Mouse (Mus musculus): Measurements from ENCODE around the gene Grip1.

DNA sequence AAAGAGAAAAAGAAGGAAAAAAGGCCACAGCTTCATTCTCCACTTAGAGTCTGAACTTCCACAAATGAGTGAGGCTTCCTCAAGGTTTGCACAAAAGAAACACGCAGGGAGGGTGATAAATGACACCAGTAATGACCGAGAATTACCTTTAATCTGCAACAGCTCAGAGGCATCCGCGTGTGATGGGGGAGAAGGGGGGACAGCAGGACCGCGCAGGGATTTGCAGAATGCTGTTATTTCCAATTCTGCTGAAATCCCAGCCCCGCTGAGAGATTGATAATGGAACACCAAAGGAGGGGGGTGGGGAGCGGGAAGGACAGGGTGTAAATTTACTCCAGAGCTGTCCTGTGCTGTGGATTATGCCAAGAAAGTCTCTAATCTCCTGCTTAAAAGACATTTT is 352.5 kb downstream of the Grip1 start:
- no peak for TF ChIP-seq CTCF (IDR thresholded peaks at IDR 0.05; ENCODE audit: low read depth)
- TF ChIP-seq EP300 (IDR thresholded peaks at IDR 0.05; ENCODE audit: low read depth): no peak

Data from heart, postnatal 0 days (tissue).